ENCODE assay signal across 10 mouse cellular contexts in the genomic region with DNA sequence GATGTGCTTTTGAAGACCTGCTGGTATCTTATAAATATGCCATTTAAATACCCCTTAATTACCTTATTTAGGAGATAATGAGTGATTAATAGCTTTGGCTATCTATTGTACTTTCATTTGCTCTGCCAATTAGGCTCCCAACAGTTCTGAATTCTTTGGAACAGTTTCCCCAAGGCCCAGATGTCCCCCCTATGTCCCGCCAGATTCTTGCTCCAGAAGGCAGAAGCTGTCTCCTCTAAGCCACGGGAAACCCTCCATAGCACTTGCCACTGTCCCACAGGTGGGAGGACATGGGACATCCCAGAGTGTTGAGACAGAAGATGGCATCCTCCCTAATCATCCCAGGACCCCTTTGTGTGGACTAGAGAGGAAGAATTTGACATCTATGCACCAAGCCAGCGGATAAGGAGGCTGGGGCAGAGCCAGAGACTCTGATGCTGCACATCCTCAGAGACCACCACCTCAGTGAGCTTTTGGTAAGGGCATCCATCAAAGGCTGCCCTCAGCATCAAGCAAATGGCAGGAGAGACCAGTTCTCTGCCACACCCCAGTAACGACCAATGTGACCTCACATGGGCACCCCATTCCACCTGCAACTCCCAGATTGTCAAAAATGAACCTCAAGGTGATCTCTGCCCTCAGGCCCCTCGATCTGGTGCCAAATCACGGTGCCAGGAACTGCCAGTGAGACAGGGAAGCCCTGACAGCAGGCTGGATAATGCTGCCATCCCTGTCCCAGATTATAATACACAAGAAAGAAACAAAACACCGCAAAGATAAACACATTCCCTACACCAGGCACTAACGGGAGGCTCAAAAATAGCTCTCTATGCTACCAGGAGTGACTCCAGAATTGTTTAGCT. TPM values are rescaled to one million over a fixed set of nuclear protein-coding genes. Genes with fewer than 3 reads are reported as not detected.
DNase-seq lines count a peak whose midpoint lies in the region; ATAC-seq lines count a peak whose summit lies in the region.
"Had no signal": no experiment of that assay in that cellular context is flagged by ENCODE, and none has a peak within 500 bp of the region (broad histone marks: within the 10 kb centered on the region; RNA-seq: fewer than 3 reads in every experiment).

No protein-coding gene starts in this region.

- no peaks in the 10 kb centered on the region for H3K36me3 ChIP-seq in heart, embryonic 10.5 days
- no peaks in the 10 kb centered on the region for H3K36me3 ChIP-seq in lung, embryonic 16.5 days (ENCODE audit: control insufficient read depth, insufficient read depth, low read length)
- no peaks in the 10 kb centered on the region for H3K36me3 ChIP-seq in heart, embryonic 14.5 days (ENCODE audit: control insufficient read depth, insufficient read depth, low read length)

- H3K9ac ChIP-seq in lung, embryonic 16.5 days (ENCODE audit: low read length), result peak overlapping the region; percentile 32; the same call in 1 of the 2 replicates
- H3K9ac ChIP-seq in heart, embryonic 14.5 days (ENCODE audit: low read length), result peak overlapping the region; percentile 51

- peak overlapping the region; percentile 34 for H3K4me3 ChIP-seq in heart, embryonic 10.5 days
- no peak overlapping the region for H3K4me3 ChIP-seq in lung, embryonic 16.5 days (ENCODE audit: low read length)
- no peak overlapping the region for H3K4me3 ChIP-seq in heart, embryonic 14.5 days (ENCODE audit: control insufficient read depth in 1 of 2, insufficient read depth in 1 of 2, low read depth in 1 of 2, low read length in 2 of 2)

- peak overlapping the region; percentile 80 for H3K27ac ChIP-seq in heart, embryonic 10.5 days
- H3K27ac ChIP-seq in lung, embryonic 16.5 days (ENCODE audit: low read length), result peak overlapping the region; percentile 97
- H3K27ac ChIP-seq in heart, embryonic 14.5 days (replicated peaks in 1 of 2; ENCODE audit: control insufficient read depth in 1 of 2, insufficient read depth in 1 of 2, low read depth in 2 of 2, low read length in 2 of 2), result peak overlapping the region; percentile 83 to 92

- H3K9me3 ChIP-seq in heart, embryonic 10.5 days, result no peaks in the 10 kb centered on the region
- H3K9me3 ChIP-seq in lung, embryonic 16.5 days (ENCODE audit: control insufficient read depth, low read length), result no peaks in the 10 kb centered on the region
- H3K9me3 ChIP-seq in heart, embryonic 14.5 days (ENCODE audit: control insufficient read depth, low read length), result no peaks in the 10 kb centered on the region

- H3K27me3 ChIP-seq in heart, embryonic 10.5 days (ENCODE audit: insufficient read depth, poor library complexity, severe bottlenecking), result peaks cover 31% of the 10 kb centered on the region
- peaks cover 4% of the 10 kb centered on the region; the same call in 1 of the 2 replicates for H3K27me3 ChIP-seq in lung, embryonic 16.5 days (ENCODE audit: control insufficient read depth, insufficient read depth, low read depth, low read length)
- H3K27me3 ChIP-seq in heart, embryonic 14.5 days (ENCODE audit: control insufficient read depth, insufficient read depth, low read length), result peaks cover 8% of the 10 kb centered on the region

- H3K4me2 ChIP-seq in lung, embryonic 16.5 days (ENCODE audit: low read depth, low read length), result peak overlapping the region; percentile 28
- peak overlapping the region; percentile 55 for H3K4me2 ChIP-seq in heart, embryonic 14.5 days (ENCODE audit: low read length)

- H3K4me1 ChIP-seq in heart, embryonic 10.5 days, result peaks cover 42% of the 10 kb centered on the region
- peaks cover 36% of the 10 kb centered on the region for H3K4me1 ChIP-seq in lung, embryonic 16.5 days (replicated peaks; ENCODE audit: control insufficient read depth, insufficient read depth, low read length)
- peaks cover 39 to 41% of the 10 kb centered on the region in 2 experiments for H3K4me1 ChIP-seq in heart, embryonic 14.5 days (ENCODE audit: control insufficient read depth in 2 of 2, insufficient read depth in 2 of 2, low read length in 2 of 2)

- no peak for ATAC-seq in lung, embryonic 16.5 days (ENCODE audit: low read depth)
- ATAC-seq in heart, embryonic 14.5 days (ENCODE audit: insufficient number of reproducible peaks, insufficient read depth, low FRiP score, low read depth), result no peak
- ATAC-seq: CD4-positive, CD25-positive, alpha-beta regulatory T cell, adult 4 months had no signal

- 64% methylated on average over 8 of the region's 8 CpGs for WGBS in heart, embryonic 10.5 days
- WGBS in lung, embryonic 16.5 days, result 53% methylated on average over 8 of the region's 8 CpGs
- WGBS in heart, embryonic 14.5 days, result 55% methylated on average over 8 of the region's 8 CpGs

- DNase-seq in heart, embryonic 10.5 days (ENCODE audit: low spot score), result no peak
- no peak for DNase-seq in heart, adult 11 months
- no peak for DNase-seq in lung, postnatal 14 days
- no peak for DNase-seq in frontal cortex, postnatal 25 days (ENCODE audit: low spot score in 2 of 2)
- DNase-seq in yolk sac, embryonic 10.5 days (ENCODE audit: low spot score), result no peak
- DNase-seq: layer of hippocampus, adult 9-11 months; midbrain, embryonic 14.5 days had no signal

RNA-seq across cellular contexts. Expression of a gene that starts 6.3 kb away (rescaled TPM):
- 0.09 and 0.20 TPM in 2 replicates for polyA plus RNA-seq in heart, embryonic 10.5 days (2016; fragmentation: Nextera tagmentation; extraction: Ambion mirVana)
- 2.3 and 2.9 TPM in 2 replicates for polyA plus RNA-seq in lung, embryonic 16.5 days (2015; fragmentation: Nextera tagmentation; extraction: Ambion mirVana)
- 0.26 and 0.39 TPM in 2 replicates for polyA plus RNA-seq in heart, embryonic 14.5 days (2014; fragmentation: Nextera tagmentation; extraction: Ambion mirVana)
